Mouse (Mus musculus) frontal cortex, adult (tissue): ENCODE measurements around the gene Lamc3.
"Not testable (repeated sequence)": the region's sequence is repeated elsewhere in the genome, so short reads cannot be mapped to it uniquely, and the experiment has no call there.

Source experiments
- ATAC-seq: cut with Nextera tagmentation; 2 replicates; pipeline ENCODE4 v1.9.2; 2017; ENCODE audit warnings: mild to moderate bottlenecking, moderate library complexity, mixed read lengths; ENCODE audit not compliant: low TSS enrichment

Lamc3 gene

DNA sequence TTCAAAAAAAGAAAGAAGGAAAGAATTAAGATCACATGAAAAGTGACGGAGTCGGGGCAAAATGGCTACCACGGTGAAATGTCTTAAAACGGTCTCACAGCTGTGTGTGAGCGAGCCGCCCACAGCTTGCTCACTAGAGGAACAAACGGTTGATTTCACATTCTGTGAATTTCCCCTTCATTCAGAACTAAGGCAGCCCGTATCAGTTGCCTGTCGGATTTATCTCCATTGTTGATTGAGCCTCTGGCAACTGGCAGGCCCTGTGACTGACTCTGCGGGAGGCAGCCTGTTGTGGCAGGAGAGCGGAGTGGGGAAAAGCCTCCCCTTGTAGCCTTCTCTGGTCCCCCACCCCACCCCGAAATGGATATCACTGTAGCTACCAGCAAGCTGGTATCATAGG, 10.6 kb upstream of the Lamc3 start:
- peak; percentile 84; the same call in 1 of the 2 replicates for ATAC-seq

DNA sequence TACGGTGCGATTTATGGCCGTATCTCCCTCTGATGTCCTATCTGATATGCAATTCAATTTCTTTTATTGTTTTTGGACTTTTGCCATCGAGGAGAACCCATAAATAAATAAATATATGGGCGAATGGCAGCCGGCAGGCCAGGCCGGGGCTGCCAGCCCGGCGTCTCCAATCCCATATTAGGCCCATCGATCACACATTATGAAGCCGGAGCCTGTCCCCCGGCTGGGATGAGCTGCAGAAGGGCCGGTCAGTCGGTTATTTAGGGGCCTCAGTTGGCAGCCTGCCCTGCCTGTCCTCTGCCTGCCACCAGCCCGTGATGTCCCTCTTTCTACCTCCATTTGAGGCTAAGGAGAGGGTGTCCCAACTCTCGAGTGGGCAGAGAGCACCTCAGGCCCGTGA, 8.5 kb upstream of the Lamc3 start:
- no peak for ATAC-seq

DNA sequence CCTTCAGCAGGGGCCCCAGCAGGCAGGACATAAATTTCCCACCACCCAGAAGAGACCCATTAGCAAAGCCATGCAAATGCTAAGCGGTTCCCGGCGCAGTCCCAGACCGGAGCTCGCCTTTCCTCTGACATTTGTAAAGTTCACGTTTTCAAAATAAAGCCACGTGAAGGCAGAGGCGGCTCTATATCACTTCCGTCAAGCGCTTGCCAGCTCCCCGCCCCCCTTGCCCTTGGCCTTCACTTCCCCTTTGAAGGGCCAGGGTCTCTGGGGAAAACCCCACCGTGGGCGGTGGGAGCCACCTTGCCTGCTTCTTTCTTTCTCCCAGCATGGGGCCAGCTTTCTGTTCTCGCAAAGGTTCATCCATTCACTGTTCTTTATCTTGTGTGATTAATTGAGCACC, 6.2 kb upstream of the Lamc3 start:
- ATAC-seq, result no peak

DNA sequence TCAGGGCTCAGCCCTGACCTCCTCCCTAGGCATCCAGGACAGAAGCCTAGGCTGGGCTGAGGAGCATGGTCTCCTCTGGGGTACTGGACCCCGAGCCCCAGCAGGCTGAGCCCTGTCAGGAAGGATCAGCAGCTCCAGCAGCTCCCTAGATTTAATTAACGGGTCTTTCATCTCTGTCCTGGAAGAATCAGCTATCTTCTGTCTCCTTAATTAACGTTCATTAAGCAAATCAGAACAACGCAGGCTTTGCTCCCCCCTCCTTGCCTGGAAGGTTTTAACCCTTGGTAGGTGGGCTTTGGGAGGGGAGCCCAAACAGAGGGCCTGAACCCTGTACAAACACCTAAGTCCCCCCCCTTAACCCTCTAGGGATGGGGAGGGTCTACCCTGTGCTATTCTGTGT, 4.0 kb upstream of the Lamc3 start:
- no peak for ATAC-seq

DNA sequence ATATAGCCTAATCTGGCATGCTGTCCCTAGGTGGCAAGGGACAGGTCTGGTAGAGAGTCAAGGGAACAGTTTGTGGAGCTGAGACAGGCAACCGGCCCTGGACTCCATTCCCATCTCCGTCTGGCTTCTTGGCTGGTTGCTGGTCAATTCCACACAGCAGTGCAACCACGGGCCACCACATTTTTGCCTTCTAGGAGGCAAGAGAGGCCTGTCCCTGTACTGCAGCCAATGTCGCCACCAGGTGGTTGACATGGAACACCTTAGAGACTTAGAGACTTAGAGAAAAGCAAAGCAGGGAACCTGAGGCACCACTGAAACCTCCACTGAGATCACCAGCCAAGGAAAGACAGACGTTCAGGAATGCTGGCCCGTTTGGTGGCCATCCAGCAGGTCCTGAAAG, 2.3 kb upstream of the Lamc3 start:
- ATAC-seq, result no peak

DNA sequence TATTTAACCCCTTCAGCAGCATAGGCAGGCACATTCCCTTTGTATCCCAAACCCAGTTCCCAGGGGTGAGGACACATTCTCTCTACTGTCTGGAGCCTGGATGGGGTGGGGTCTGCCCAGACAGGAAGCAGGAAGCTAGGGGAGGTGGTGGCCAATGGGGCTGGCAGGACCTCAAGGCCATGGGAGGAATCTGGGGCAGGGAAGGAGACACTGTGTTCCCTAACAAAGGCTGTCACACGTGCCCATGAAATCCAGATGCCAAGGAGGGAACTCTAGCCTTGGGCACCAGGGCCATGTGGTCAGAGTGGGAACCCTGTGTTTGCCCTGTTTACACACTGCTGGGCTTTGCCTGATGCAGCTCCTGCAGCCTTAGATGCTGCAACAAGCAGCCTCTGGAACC, 1.8 kb downstream of the Lamc3 start:
- no peak for ATAC-seq

DNA sequence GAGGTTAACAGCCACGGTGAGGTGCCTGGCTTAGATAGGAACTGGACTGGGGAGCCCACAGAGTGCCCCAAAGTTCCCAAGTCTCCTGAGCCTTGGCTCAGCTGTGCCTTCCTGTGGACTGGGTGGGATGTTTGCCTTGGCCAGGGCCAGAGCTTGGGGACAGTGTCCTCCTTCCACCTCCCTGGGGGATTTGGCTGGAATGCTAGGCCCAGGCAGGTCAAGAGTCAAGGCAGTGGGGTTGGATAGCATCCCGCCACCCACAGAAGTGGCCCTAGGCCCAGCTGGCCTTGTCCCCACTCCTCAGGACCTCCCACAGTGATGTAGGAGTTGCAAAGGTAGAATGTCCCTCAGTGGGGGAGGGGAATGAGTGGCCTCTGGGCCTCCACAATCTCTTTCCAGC, 4.1 kb downstream of the Lamc3 start:
- no peak for ATAC-seq

DNA sequence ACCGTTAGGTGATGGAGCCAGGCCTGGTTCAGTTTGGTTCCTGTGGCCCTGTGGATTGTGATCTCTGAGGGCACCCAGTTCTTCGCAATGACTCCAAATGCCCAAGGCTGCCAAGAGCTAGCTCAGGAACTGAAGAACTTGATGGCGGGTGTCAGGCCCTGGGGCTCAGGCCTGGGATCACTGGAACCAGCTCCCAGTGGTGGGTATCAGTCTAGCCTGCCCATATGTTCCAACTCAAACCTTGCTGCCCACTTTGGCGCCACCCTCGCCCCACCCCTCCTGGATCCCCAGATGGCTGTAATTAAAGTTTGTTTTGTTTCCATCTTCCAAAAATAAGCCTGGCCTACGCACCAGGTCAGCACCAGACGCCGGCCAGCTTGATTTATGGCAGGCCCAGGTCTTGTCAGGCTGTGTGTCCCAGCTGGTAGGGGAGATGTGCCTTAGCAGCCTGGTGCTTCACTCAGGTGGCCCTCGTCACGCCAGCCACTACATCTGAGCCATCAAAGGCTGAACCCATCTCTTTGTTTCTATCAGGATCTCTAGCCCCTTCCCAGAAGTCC, 6.1 kb downstream of the Lamc3 start:
- no peak for ATAC-seq

DNA sequence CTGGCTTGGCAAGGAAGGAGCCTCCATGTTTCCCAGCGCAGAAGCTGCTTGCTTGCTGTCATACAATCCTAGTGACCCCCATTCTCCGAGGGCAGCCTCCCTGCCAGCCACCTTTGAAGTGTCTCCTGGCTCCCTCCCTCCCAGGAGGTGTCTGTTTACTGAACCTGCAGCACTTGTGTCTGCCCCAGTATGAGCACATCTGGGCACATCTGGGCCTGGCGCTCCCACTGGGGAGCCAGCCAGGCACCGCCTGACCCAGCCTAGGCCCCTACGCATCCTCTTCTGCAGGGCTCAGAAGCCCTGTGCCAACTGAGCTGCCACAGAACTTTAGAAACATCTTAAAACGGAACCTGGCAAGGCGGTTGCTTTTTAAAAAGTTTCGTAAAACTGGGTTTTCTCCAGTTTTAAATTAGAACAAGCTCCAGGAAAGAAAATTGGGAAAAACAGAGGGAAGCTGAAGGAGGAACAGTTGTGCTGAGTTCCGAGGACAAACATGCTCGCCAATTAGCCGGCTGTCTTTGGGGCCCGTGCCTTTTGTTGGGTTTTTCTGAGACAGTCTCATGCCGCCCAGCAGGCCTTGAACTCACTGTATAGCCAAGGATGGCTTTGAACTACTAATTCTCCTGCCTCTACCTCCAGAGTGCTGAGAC, 7.3 kb downstream of the Lamc3 start:
- ATAC-seq, result peak; percentile 91

DNA sequence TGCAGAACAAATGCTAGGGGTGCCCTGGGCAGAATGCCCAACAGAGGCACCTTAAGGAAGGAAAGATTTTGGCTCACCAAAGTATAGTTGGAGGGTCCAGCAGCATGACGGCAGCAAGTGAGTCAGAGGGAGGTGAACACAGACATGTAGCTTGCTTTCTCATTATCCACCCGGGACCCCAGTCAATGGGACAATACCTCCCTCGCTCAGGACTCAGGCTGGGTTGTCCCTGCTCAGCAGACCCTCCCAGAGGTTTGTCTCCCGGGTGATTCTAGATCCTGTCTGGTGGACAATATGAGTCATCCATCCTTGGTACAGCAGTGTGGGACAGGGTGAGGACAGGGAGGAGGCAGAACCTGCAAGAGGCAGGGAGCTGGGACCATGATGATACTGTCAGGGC, 13.8 kb downstream of the Lamc3 start:
- ATAC-seq, result no peak

DNA sequence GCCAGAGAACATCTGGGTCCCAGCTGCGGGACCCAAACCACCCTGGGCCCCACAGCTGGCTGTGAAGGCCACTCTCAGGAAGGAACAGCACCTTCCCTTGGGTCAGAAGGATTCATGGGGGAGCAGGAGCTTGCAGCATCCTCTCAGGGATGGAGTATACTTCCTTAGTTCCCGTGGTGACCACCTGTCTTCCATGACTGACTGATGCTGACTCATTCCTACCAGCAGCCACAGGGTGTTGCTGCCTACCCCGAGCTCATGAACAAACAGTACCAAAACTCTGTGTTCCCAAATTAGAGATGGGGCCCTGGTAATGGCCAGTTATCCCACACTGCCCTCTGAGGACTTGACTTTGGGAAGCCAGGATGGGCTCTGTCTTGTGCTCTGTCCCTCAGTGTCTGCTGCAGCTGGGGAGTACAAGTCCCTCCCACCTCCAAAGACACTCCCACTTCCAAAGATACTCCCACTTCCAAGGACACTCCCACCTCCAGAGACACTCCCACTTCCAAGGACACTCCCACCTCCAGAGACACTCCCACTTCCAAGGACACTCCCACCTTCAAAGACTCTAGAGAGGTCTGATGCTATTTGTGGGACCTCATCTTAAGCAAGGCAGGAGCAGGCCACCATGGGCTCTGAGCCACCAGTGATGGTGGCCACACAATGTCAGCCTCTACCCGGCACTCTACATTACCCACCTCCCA, 14.7 kb downstream of the Lamc3 start:
- no peak for ATAC-seq

DNA sequence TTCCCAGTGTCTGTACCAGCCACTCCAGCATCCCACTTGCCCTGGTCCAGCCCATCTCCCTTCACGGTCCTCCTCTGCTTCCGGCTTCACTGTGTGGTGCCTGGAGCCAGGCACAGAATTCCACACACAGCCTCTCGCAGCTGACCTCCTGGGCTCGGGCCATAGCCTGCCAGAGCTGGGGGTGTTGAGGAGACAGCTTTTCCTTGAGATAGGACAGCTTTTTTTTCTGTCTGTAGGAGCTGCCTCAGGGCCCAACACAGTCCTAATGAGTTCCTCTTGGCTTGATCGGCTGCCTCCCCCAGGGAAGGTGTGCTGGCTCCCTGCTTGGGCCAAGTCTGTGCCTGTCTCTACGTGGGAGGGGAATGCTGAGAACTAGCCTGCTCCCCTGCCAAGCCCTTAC, 17.0 kb downstream of the Lamc3 start:
- 0 out of 2 replicates have a peak, but pooled peaks have one; percentile 20 for ATAC-seq

DNA sequence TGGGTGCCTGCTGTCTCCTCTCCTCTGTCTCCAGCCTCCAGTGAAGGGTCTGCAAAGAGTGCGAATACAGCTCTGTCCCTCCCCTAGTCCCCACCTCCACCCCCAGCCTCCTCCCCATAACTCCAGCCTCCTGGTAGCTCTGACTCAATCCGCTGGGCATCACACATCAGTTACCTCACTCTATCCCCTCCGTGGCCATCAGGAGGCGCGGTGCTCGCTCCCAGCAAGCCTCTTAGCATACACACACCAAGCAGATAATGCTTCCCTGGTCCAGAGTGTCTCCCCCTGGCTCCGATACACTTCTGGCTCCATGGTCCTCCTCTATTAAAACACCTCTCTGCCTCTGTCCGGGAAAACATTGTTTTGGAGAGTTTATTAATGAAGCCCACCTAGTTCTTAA, 17.5 kb downstream of the Lamc3 start:
- ATAC-seq, result no peak; the same call in 1 of the 2 replicates

DNA sequence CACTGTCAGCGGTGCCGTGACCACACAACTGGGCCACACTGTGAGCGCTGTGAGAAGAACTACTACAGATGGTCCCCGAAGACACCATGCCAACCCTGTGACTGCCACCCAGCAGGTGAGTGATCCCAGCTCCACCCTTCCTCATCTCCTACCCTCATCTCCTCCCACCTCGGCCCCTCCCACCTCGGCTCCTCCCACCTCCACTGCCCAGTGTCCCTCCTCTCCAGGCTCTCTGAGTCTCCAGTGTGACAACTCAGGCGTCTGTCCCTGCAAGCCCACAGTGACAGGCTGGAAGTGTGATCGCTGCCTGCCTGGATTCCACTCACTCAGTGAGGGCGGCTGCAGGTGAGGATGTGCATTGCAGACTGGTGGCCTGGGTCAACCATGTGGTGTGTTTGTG, 18.6 kb downstream of the Lamc3 start:
- no peak for ATAC-seq

DNA sequence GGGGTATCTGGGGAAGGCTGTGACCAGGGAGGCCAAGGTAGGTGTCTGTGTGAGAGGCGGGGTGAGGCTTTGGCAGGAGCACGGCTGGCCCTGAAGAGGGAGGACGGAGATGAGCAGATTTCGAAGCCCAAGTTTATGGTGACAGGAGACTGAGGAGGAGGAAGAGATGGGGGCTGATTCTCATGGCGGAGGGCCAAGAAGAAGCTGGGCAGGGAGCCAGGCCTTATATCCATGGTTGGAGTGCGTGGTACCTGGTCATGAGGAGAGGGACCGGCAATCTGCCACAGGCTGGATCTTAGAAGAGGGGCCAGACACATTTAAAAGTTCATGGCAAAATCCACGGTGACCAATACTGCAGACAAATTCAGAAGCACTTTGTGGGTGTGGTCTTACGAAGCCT, 19.3 kb downstream of the Lamc3 start:
- no peak for ATAC-seq

DNA sequence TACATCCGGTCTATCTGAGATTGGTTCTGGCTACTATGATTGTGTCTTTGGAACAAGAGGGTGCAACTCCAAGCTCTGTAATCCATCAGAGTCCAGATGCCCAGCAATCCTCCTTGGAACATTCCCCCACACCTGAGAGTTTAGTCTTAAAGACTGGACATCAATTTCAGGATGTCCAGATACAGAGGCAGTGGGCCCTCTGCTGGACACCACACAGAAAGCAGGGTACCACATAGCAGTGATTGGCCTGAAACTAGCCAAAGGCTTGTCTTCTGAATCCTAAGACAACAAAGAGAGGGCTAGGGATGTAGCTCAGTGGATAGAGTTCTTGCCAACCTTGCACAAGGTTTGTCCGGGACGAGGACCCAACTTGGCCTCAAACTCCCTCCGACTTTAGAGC, 25.5 kb downstream of the Lamc3 start:
- ATAC-seq, result no peak

DNA sequence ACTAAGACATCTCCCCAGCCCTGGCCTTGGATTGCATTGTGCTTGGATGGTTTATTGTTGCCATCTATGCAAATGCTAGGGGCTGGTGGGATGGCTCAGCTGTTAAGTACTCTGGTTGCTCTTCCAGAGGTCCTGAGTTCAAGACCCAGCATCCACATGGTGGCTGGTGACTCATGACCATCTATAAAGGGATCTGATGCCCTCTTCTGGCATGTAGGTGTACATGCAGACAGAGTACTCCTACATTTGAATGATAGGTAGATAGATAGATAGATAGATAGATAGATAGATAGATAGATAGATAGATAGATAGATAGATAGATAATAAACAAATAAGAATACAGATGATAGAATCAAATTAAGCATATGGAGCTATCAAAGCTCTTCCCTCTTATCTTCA, 27.1 kb downstream of the Lamc3 start:
- not testable (repeated sequence) for ATAC-seq

DNA sequence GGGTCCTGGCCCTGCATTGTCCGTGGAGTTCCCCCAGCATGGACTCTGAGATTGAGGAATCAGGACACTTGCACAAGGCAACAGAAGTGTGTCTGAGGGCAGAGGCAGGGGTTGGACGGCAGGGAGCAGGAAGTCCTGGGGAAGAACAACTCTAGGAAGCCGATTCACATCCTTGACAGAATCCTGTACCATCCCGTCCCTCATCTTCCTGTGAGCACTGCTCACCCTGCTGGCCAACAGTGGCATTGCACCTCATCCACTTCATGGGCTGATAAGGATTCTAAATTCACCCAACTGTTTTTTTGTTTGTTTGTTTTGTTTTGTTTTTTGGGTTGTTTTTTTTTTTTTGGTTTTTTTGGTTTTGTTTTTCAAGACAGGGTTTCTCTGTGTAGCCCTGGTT, 28.0 kb downstream of the Lamc3 start:
- no peak; the same call in 1 of the 2 replicates for ATAC-seq

DNA sequence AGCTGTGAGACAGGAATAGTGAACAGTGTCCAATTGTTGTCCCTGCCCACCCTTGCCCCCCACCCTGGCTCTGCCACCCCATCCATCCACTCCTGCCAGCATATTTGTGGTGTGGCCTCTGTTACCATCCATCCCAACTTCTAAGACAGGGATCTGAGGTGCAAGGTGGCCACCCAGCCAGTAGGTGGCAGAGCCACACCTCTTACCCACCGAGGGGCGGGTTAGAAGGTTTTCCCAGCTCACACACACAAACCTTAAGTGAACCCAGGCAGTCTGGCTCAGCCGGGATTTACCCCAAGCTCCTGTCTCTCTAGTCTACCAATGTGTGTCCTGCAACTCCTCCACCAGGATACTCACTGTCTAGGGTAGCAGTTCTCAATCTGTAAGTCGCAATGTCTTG, 30.5 kb downstream of the Lamc3 start:
- ATAC-seq, result peak; percentile 52; the same call in 1 of the 2 replicates

DNA sequence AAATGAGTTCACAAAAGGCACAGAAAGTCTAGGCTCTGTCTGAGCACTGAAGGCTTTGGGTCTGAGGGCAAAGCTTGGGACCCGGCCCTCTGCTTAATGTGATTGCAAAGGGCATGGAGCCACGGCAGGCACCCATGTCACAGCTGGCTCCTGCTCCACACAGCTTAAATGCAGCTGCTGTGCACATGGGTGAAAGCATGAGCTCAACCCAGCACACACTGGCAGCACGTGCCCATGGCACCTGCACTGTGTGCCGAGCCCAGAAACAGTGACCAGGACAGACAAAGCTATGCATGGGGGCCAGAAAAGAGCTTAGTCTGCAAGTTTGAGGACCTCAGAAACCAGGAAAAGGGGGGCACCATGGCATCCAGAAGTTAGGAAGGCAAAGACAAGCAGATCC, 36.6 kb downstream of the Lamc3 start:
- ATAC-seq, result no peak

DNA sequence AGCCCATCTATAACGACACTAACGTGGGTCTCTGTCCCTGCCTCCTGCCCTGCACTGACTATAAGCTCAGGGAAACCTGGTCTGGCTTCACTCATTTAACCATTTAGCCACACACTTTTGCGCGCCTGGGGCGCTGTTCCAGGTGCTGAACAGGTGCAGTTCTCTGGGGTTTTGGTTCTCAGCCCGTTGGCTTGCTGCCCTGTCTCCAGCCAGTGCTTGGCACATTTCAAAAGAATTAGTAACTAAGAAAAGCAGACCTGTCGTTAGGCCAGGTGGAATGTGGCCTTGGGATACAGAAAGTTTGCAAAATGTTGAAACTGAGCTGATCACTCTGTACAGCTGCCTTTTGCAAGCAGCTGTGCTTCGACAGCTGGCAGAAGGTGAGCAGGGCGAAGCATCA, 37.7 kb downstream of the Lamc3 start:
- ATAC-seq, result no peak

DNA sequence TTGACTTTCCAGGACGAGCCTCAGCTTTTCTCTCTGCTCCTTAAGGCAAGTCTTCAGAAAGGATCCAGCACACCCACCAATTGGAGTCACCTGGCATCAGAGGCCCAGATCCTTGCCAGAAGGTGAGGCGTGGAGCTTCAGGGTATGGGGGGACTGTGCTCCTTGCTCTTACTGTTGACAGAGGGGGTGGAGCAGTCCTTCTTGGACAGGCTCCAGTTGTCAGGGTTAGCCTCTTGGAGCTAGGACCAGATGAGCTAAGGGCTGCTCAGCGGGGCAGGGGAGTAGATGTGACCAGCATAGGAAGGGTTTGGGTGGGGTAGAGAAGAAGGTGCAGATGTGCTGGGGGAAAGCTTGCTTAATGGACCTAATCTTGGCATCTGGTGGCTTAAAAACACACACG, 38.8 kb downstream of the Lamc3 start:
- no peak for ATAC-seq

DNA sequence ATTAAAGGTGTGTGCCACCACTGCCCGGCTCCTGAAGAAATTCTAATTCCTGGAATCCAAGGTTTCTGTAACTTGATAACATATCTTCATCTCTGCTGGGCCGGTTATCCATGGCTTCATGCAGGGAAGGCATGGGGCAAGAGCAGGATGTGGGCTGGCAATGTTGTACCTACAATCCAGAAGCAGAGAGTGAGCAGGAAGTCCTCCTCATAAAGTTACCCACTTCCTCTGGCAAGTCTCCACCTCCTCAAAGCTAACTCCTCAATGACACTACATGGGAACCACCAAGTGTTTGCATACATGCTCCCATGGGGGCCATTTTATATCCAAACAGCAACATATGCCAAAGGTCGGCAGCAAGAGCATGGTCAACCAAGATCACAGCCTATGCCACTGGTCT, 42.6 kb downstream of the Lamc3 start:
- ATAC-seq, result no peak

DNA sequence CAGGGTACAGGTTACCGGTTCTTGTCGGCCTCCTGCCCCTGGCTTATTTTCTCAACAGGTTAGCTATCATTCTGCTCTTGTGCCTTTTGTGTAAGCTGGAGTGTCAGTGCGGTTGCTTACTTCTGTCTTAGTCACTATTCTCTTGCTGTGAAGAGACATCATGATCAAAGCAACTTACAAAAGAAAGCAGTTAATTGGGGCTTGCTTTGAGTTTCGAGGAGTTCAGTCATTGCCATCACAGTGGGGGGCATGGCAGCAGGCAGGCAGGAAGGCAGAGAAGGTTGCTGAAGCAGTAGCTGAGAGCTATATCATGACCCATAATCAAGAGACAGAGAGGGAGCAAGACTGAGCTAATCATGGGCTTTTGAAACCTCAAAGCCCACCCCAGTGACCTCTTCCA, 47.5 kb downstream of the Lamc3 start:
- ATAC-seq, result no peak
